Mouse (Mus musculus): ENCODE results near the gene Rps8. TPM values are rescaled to one million over a fixed set of nuclear protein-coding genes. Genes with fewer than 3 reads are reported as not detected.

Gene Rps8
- polyA plus RNA-seq, 1 experiment from 2014 or later, result 1,522 TPM

DNA sequence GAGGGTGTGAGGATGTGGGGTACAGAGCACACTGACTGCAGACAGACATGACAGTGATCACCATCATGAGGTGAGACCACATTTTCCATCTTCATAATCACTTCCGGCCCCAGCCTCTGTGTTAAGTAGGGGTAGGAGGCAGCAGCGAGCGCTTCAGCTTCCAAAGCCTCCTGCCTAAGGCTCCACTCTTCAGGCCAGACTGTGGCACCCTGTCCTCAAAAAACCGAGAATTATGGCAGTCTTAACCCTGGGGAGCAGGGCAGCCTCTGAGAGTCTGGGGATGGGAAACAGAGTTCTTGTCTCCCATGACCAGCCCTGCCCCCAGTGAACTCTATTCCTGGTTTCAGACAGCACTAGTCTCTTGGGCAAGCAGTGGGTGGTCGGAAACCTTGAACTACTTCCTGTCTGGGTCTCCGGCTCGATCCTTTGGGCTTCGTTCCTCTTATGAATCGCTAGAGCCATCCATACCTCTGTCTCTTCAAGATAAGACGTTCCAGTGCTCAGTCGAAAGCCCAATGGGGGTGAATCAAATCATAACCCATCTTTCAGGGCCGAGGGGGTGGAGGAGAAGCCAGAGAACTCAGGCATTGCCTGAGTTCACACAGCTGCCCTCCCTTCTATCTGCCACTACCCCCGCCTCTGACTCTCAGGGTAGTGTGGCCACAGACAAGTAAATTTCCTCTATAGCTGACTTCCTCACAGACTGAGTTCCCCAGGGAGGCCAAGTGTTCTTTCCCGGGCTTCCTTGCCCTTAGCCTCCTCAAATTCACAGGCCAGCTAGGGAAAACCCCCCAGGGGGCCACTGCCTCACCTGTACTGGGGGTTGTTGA lies 31.3 kb downstream of the Rps8 start:
- DNase-seq (ENCODE audit: low spot score) (no peak), ATAC-seq (replicated peaks; ENCODE audit: low FRiP score, low TSS enrichment, low read depth) (no peak)
- H3K9ac ChIP-seq (ENCODE audit: low read length), result peak overlapping the region; percentile 31; the same call in 1 of the 2 replicates
- 60% methylated on average over 14 of the region's 14 CpGs for whole genome bisulfite sequencing
- H3K36me3 ChIP-seq (ENCODE audit: control insufficient read depth, insufficient read depth, low read length), result 0 out of 2 replicates have a peak, but pooled peaks cover 4% of the 10 kb centered on the region
- H3K9me3 ChIP-seq (ENCODE audit: control insufficient read depth, low read length), result no peaks in the 10 kb centered on the region
- H3K27me3 ChIP-seq (replicated peaks; ENCODE audit: control insufficient read depth, insufficient read depth, low read length), result no peaks in the 10 kb centered on the region
- H3K4me2 ChIP-seq (ENCODE audit: low read length), result peak overlapping the region; percentile 39
- peak overlapping the region; percentile 78 for H3K27ac ChIP-seq (ENCODE audit: low read depth)
- H3K4me1 ChIP-seq (replicated peaks; ENCODE audit: control insufficient read depth, insufficient read depth, low read length), result peaks cover 34% of the 10 kb centered on the region
- H3K4me3 ChIP-seq (ENCODE audit: low read depth, low read length), result no peak overlapping the region; the same call in 1 of the 2 replicates

DNA sequence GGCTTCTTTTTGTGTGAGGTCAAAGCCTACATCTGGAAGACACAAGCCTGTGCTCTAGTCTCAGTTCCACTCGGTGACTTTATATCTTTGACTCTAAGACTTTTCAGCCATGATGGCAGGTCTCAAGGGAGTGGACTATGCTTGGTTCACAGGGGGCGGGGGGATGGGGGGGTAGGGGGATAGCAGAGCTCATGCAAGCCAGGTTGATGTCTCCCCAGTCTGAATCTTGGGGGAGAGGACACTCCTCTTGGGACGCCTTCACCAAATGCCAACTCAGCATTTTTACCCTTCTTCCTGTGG lies 31.9 kb downstream of the Rps8 start:
- Histone ChIP-seq H3K4me1 (replicated peaks; ENCODE audit: control insufficient read depth, insufficient read depth, low read length) (peaks cover 36% of the 10 kb centered on the region), H3K27ac (ENCODE audit: low read depth) (0 out of 2 replicates have a peak overlapping the region, but pooled peaks have one; percentile 78), H3K4me2 (ENCODE audit: low read length) (no peak overlapping the region), H3K27me3 (replicated peaks; ENCODE audit: control insufficient read depth, insufficient read depth, low read length) (no peaks in the 10 kb centered on the region), H3K36me3 (ENCODE audit: control insufficient read depth, insufficient read depth, low read length) (0 out of 2 replicates have a peak, but pooled peaks cover 4% of the 10 kb centered on the region), H3K4me3 (ENCODE audit: low read depth, low read length) (no peak overlapping the region), H3K9ac (ENCODE audit: low read length) (no peak overlapping the region), H3K9me3 (ENCODE audit: control insufficient read depth, low read length) (no peaks in the 10 kb centered on the region)
- DNase-seq (ENCODE audit: low spot score) (no peak), ATAC-seq (replicated peaks; ENCODE audit: low FRiP score, low TSS enrichment, low read depth) (no peak)
- 83% methylated on average over 3 of the region's 3 CpGs for WGBS

DNA sequence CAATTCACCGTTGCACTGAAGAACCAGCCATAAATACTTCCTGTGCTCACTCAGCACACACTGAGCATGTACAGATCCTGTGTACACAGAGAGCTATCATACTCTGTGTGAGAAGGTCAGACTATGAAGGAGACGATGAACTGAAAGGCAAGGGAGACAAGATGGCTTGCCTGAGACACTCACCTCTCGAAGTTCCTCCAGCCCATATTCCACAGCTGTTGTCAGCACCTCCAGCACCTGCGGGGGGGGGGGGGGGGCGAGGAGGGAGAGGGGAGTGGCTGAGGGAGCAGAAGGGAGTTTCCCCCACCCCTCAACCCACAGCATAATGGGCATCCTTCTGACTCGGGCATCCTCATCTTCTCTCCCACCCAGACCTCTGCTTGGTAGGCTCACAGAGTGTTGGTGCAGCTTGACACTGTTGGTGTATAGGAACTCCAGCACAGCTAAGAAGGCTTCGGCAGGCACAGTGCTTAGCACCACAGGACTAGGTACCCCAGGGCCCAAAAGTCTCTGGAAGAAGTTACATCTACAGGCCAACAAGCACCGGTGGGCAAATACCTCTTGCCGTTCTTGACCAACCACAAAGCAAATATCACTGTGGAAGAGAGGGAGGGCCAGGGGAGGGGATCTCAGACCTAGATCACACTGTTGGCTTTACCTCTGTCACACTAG lies 32.4 kb downstream of the Rps8 start:
- Histone ChIP-seq H3K36me3 (ENCODE audit: control insufficient read depth, insufficient read depth, low read length) (0 out of 2 replicates have a peak, but pooled peaks cover 4% of the 10 kb centered on the region), H3K4me1 (replicated peaks; ENCODE audit: control insufficient read depth, insufficient read depth, low read length) (peaks cover 36% of the 10 kb centered on the region), H3K4me3 (ENCODE audit: low read depth, low read length) (no peak overlapping the region), H3K4me2 (ENCODE audit: low read length) (no peak overlapping the region), H3K9me3 (ENCODE audit: control insufficient read depth, low read length) (no peaks in the 10 kb centered on the region), H3K9ac (ENCODE audit: low read length) (no peak overlapping the region), H3K27me3 (replicated peaks; ENCODE audit: control insufficient read depth, insufficient read depth, low read length) (no peaks in the 10 kb centered on the region), H3K27ac (ENCODE audit: low read depth) (no peak overlapping the region)
- DNase-seq (ENCODE audit: low spot score), result no peak
- ATAC-seq (replicated peaks; ENCODE audit: low FRiP score, low TSS enrichment, low read depth), result no peak
- WGBS, result 75% methylated on average over 8 of the region's 9 CpGs

DNA sequence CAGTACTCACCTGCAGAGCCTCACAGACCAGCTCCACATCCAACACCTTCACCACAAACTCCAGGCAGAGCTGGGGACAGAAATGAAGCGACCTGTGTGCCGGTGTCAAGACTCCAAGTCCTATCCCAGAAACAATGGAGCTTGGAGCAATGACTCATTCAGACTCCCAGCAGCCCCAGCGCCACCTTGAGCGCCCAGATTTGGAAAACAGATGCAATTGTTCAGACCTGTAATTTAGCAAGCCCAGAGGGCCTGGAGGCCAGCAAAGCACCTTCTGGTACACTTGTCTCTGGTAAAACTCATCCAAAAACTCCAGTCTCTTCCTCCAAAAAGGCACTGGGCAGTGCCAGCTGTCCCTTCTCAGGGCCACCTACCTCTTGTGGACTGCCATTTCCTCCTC lies 33.8 kb downstream of the Rps8 start:
- ATAC-seq (replicated peaks; ENCODE audit: low FRiP score, low TSS enrichment, low read depth) (no peak), DNase-seq (ENCODE audit: low spot score) (no peak)
- H3K4me1 ChIP-seq (replicated peaks; ENCODE audit: control insufficient read depth, insufficient read depth, low read length), result peaks cover 36% of the 10 kb centered on the region
- no peak overlapping the region for H3K4me2 ChIP-seq (ENCODE audit: low read length)
- H3K27ac ChIP-seq (ENCODE audit: low read depth), result no peak overlapping the region
- WGBS, result 88% methylated on average over 4 of the region's 4 CpGs
- H3K9ac ChIP-seq (ENCODE audit: low read length), result no peak overlapping the region
- H3K4me3 ChIP-seq (ENCODE audit: low read depth, low read length), result no peak overlapping the region
- no peaks in the 10 kb centered on the region for H3K27me3 ChIP-seq (replicated peaks; ENCODE audit: control insufficient read depth, insufficient read depth, low read length)
- no peaks in the 10 kb centered on the region for H3K9me3 ChIP-seq (ENCODE audit: control insufficient read depth, low read length)
- H3K36me3 ChIP-seq (ENCODE audit: control insufficient read depth, insufficient read depth, low read length), result no peaks in the 10 kb centered on the region

DNA sequence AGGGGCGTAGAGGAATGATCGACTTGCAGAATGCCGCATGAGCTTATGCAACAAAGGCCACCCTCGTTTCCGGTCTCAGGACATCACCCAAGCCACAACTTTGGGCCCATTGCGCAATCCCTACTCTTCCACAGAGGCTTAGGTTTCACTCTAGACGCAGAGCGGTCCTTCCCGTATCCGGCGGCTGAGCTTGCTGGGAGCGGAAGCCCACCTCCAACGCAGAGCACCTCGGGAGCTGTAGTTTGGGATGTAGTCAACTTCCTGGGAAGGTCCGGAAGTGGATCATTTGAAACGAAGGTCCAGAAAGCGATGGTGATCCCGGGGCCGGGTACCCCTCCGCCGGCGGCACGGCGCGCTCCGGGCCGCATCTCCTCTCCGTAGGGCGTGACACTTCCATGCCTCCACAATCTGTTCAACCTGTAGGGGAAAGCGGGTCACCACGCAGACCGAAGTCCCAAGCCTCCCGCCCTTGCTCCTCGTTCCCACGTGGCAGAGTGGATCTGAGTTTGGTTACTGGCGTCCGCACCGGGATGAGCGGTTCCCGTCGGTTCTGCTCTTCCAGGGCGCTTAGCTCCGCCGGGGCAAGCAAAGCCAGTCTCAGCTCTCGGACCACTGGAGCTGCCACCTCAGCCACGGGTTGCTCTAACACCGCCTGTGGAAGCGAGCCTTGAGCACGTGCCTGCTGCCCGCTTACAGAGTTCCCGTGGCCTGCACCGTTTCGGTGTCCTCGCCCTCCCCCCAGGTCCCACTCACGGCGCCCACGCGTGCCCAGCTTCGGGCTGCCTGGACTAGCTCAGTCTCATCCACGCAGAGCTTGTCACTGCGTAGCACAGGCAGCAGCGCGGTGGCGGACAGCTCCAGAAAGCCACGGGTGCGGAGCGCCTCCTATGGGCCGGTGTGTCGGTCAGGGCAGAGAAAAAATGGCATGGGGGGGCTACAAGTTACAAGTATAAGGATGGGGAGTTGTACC lies 35.3 kb downstream of the Rps8 start:
- Histone ChIP-seq H3K9me3 (ENCODE audit: control insufficient read depth, low read length) (no peaks in the 10 kb centered on the region), H3K4me2 (ENCODE audit: low read length) (peak overlapping the region; percentile 100), H3K4me3 (ENCODE audit: low read depth, low read length) (peak overlapping the region; percentile 69), H3K36me3 (ENCODE audit: control insufficient read depth, insufficient read depth, low read length) (no peaks in the 10 kb centered on the region), H3K27me3 (replicated peaks; ENCODE audit: control insufficient read depth, insufficient read depth, low read length) (no peaks in the 10 kb centered on the region), H3K9ac (ENCODE audit: low read length) (peak overlapping the region; percentile 72), H3K4me1 (replicated peaks; ENCODE audit: control insufficient read depth, insufficient read depth, low read length) (peaks cover 26% of the 10 kb centered on the region), H3K27ac (ENCODE audit: low read depth) (peak overlapping the region; percentile 93)
- peak; percentile 91 for DNase-seq (ENCODE audit: low spot score)
- peak; percentile 92 for ATAC-seq (replicated peaks; ENCODE audit: low FRiP score, low TSS enrichment, low read depth)
- WGBS, result under 1% methylated on average over 69 of the region's 69 CpGs

DNA sequence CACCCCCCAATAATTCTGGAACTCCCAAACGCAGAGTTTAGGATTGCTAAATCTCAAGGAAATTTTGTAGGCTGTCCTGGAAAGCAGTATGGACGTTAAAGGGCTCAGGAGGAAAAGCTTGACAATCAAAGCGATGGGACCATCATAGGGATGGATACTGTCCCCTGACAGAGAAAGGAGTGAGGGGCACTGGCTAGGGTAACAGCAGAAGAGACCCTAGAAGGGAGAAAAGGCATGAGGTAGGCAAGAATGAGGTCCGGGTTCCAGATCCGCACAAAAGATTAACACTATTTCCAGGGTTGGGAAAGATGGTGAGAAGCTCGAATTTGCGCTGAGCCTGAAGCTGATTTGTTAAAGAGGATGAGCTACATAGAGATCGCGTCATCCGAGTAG lies 36.0 kb downstream of the Rps8 start:
- H3K9ac ChIP-seq (ENCODE audit: low read length), result peak overlapping the region; percentile 72
- H3K4me1 ChIP-seq (replicated peaks; ENCODE audit: control insufficient read depth, insufficient read depth, low read length), result peaks cover 19% of the 10 kb centered on the region
- no peaks in the 10 kb centered on the region for H3K36me3 ChIP-seq (ENCODE audit: control insufficient read depth, insufficient read depth, low read length)
- ATAC-seq (replicated peaks; ENCODE audit: low FRiP score, low TSS enrichment, low read depth) (no peak; the same call in 1 of the 2 replicates), DNase-seq (ENCODE audit: low spot score) (peak; percentile 62)
- H3K9me3 ChIP-seq (ENCODE audit: control insufficient read depth, low read length), result no peaks in the 10 kb centered on the region
- H3K4me3 ChIP-seq (ENCODE audit: low read depth, low read length), result peak overlapping the region; percentile 69
- H3K4me2 ChIP-seq (ENCODE audit: low read length), result peak overlapping the region; percentile 100
- no peaks in the 10 kb centered on the region for H3K27me3 ChIP-seq (replicated peaks; ENCODE audit: control insufficient read depth, insufficient read depth, low read length)
- peak overlapping the region; percentile 93 for H3K27ac ChIP-seq (ENCODE audit: low read depth)
- WGBS, result 5% methylated on average over 10 of the region's 10 CpGs

DNA sequence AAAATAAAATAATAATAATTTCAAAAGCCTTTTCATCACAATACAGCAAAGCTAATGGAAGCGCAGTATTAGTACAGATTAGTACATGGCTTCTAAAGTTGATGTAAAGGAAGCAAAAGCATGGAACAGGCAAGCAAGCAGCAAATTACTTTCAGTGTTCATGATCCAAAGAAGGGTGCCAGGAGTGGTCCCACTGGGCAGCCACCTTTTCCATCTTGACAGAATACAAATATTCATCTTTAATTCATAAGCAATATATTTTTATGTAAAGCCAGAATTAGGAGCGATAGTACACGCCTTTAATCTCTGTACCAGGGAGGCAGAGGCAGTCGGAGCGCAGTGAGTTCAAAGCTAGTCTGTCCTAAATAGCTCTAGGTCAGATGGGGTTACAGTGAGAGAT lies 36.4 kb downstream of the Rps8 start:
- no peaks in the 10 kb centered on the region for H3K27me3 ChIP-seq (replicated peaks; ENCODE audit: control insufficient read depth, insufficient read depth, low read length)
- ATAC-seq (replicated peaks; ENCODE audit: low FRiP score, low TSS enrichment, low read depth) (no peak), DNase-seq (ENCODE audit: low spot score) (no peak)
- peaks cover 15% of the 10 kb centered on the region; the same call in 1 of the 2 replicates for H3K4me1 ChIP-seq (replicated peaks; ENCODE audit: control insufficient read depth, insufficient read depth, low read length)
- H3K9me3 ChIP-seq (ENCODE audit: control insufficient read depth, low read length), result no peaks in the 10 kb centered on the region
- peak overlapping the region; percentile 93 for H3K27ac ChIP-seq (ENCODE audit: low read depth)
- peak overlapping the region; percentile 72 for H3K9ac ChIP-seq (ENCODE audit: low read length)
- 78% methylated on average over 5 of the region's 5 CpGs for WGBS
- H3K36me3 ChIP-seq (ENCODE audit: control insufficient read depth, insufficient read depth, low read length), result peaks cover 2% of the 10 kb centered on the region; the same call in 1 of the 2 replicates
- peak overlapping the region; percentile 100 for H3K4me2 ChIP-seq (ENCODE audit: low read length)
- H3K4me3 ChIP-seq (ENCODE audit: low read depth, low read length), result peak overlapping the region; percentile 69

DNA sequence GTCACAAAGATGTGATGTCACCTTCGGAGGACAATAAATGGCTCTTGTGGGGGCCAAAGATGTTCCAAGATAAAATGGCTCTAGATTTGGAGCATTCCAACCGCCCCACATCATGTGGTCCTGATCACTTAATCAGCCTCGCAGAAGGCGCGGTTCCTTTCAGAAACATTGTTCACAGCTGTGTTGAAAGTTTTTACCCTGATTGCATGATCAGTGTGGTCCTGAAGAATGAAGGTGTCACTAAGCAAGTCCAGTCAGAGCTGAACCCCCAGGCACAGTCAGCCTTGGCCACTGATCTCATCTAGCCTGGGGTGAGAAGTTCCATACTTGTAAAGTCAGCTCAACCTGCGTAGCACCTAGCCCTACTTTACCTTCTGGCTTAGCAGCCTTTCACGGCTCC lies 38.1 kb downstream of the Rps8 start:
- no peak overlapping the region for H3K9ac ChIP-seq (ENCODE audit: low read length)
- peaks cover 16% of the 10 kb centered on the region; the same call in 1 of the 2 replicates for H3K36me3 ChIP-seq (ENCODE audit: control insufficient read depth, insufficient read depth, low read length)
- no peak for ATAC-seq (replicated peaks; ENCODE audit: low FRiP score, low TSS enrichment, low read depth)
- H3K27me3 ChIP-seq (replicated peaks; ENCODE audit: control insufficient read depth, insufficient read depth, low read length), result no peaks in the 10 kb centered on the region
- H3K4me3 ChIP-seq (ENCODE audit: low read depth, low read length), result no peak overlapping the region
- no peak overlapping the region for H3K27ac ChIP-seq (ENCODE audit: low read depth)
- WGBS, result 97% methylated on average over 7 of the region's 7 CpGs
- no peak overlapping the region for H3K4me2 ChIP-seq (ENCODE audit: low read length)
- DNase-seq (ENCODE audit: low spot score), result no peak
- H3K9me3 ChIP-seq (ENCODE audit: control insufficient read depth, low read length), result no peaks in the 10 kb centered on the region
- H3K4me1 ChIP-seq (replicated peaks; ENCODE audit: control insufficient read depth, insufficient read depth, low read length), result peaks cover 11% of the 10 kb centered on the region; the same call in 1 of the 2 replicates
